Mouse (Mus musculus) C2C12 (cell line): ENCODE measurements at regions not wholly inside any gene's neighbourhood (a gene's known extent, or its start where the extent isn't known, plus 50 kb on each side); places are given as distances from the start of the nearest gene placed in this dataset.

Experiments used
- CEBPB ChIP-seq: IDR thresholded peaks from one replicate; pipeline ENCODE4 v1.6.1; 2011; ENCODE audit warnings: low read depth, mild to moderate bottlenecking, control low read depth, moderate library complexity
- CTCF ChIP-seq: IDR thresholded peaks from one replicate; pipeline ENCODE4 v1.5.1; 2011; ENCODE audit not compliant: control insufficient read depth, insufficient read depth, insufficient read length
- MYOD1 ChIP-seq: IDR thresholded peaks from one replicate; pipeline ENCODE4 v1.6.1; 2011; ENCODE audit warnings: low read depth; ENCODE audit not compliant: control insufficient read depth, insufficient read length

DNA sequence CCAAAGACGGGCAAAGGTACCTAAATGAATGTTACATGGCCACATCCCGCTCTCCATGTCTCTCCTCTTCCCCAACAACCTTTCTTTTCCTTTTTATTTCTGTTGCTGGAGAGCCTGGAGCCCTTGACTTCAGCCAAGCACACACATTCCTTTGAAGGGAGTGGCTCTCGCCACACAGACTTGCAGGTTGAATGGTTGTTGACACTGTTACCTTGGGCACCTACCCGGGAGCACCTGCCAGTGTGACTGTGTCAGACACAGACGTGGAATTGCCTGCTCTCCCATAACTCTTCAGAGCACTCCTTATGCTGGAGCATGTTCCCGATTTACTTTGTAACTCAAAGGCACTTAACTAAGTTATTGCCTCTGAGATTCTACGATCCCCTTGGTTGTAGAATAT, 240.0 kb upstream of the Nr2f2 start:
- TF ChIP-seq CTCF (no peak), CEBPB (no peak), MYOD1 (no peak)
